Mouse (Mus musculus) retina, adult 2 months (tissue): ENCODE results near the gene Ncbp1.
"Not testable (repeated sequence)": the region's sequence is repeated elsewhere in the genome, so short reads cannot be mapped to it uniquely, and the experiment has no call there.

Experiments used
- DNase-seq: peaks from one replicate; pipeline ENCODE4 v3.0.0-alpha.2; 2012; ENCODE audit warnings: low read depth, low spot score

Ncbp1 gene

DNA sequence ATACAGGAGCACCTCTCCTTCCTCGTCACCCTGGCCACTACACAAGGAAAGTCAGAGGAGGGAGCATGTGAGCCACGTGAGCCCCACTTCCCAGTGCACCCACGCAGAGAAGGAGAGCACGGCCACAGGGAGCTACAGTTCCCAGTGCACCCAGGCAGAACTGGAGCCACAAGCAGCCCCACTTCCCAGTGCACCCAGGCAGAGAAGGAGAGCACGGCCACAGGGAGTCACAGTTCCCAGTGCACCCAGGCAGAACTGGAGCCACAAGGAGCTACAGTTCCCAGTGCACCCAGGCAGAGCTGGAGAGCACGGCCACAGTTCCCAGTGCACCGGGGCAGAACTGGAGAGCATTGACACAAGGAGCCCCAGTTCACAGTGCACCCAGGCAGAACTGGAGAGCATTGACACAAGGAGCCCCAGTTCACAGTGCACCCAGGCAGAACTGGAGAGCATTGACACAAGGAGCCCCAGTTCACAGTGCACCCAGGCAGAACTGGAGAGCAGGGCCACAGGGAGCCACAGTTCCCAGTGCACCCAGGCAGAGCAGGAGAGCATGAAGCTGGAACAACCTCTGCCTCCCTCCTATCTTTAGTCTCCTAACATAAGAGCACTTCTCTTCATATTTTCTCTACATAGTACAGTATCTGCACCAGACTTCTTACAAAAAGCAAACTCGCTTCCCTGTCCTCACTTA lies 9.0 kb upstream of the Ncbp1 start:
- no peak for DNase-seq

DNA sequence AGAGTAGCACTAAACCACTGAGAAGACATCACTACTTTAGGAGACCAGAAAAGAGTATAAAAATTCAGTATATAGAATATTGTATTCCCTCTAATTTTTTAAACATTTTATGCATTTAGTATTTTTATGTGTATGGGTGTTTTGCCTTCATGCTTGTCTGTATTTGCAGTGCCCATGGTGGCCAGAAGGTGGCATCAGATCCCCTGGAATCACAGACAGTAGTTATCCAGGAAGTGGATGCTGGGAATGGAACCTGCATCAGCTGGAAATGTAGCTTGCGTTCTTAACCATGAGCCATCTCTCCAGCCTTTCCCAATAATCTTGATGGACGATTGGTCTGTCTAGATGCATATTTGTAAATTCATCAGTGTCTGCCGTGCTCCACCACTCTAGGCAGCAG lies 8.2 kb upstream of the Ncbp1 start:
- DNase-seq = no peak

DNA sequence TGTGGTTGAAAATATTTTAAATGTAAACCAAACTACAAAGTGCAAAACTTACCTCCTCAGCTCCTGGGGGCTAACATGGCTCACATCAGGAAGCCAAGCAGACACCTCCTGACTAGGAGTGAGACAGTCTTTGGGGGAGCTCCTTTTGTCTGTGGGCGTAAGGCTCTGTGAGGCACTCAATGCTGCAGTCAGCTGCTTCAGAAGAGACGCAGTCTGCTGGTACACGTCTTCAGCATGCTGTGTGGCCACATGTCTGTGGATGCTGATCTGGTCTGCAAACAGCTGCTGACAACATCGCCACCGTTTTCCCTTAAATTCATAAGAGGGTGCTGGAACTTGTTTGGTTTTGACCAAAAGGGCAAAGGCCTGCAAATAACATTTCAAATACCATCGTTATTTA lies 6.6 kb upstream of the Ncbp1 start:
- DNase-seq = no peak

DNA sequence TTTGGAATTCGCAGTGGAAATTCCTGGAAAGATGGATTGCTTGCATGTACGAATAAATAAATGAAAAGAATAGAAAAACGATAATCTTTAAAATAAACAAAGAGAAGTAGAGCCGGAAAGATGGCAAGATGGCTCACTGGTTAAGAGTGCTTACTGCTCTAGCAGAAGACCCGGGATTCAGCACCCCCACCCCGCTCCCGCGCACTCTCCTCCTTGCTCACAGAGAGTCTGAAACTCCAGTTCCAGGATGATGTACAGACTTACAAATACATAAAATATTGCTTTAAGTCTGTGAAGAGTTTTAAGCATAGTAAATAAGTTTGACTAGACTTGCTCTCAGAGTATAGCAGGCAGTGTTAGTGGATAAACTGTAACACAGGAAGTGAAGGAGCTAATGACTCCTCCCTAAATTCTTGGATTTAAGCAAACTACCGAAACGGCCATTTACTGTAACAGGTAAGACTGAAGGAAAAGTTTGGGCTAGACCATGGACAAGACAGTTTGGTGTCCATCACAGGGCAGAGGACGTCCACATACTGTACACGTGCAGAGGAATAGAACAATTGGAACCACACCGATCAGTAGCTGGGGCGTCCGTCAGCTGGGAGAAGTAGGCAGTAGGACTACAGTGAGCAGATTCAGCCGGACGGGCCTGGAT lies 655 bp upstream of the Ncbp1 start:
- no peak for DNase-seq

DNA sequence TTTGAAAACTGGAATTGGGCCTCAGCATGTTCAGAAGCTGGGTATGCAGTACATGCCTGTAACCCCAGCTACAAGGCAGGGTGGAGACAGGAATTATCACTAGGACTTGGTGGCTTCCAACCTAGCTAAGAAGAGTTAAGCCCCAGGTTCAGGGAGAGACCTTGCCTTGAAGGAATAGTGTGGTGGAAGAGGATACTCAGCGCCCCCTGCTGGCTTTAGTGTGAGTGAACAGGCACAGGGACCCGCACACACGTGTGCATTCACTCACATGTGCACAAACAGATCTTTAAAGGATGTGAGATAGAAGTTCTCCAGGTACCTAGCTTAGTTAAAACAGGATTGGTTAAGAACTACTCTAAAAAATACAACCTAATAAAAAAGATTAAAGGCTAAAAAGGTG lies 5.9 kb downstream of the Ncbp1 start:
- no peak for DNase-seq

DNA sequence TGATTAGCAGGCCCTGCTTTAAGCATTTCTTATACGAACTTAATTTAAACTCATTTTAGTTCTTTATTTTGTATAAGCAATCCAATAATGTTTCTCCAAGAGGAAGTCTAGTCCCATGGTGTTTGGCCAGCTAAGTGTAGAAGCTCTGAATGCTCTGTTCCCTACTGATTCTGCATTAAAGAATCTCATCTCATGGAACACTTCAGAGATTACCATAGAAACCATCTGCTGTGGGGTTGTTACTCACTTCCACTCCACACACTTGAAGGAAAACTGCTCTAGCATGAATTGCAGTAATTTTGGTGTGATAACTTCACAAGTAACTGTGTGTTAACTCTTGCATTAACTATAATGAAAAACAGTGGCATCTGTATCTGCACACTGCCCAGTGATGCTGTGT lies 8.5 kb downstream of the Ncbp1 start:
- DNase-seq = no peak

DNA sequence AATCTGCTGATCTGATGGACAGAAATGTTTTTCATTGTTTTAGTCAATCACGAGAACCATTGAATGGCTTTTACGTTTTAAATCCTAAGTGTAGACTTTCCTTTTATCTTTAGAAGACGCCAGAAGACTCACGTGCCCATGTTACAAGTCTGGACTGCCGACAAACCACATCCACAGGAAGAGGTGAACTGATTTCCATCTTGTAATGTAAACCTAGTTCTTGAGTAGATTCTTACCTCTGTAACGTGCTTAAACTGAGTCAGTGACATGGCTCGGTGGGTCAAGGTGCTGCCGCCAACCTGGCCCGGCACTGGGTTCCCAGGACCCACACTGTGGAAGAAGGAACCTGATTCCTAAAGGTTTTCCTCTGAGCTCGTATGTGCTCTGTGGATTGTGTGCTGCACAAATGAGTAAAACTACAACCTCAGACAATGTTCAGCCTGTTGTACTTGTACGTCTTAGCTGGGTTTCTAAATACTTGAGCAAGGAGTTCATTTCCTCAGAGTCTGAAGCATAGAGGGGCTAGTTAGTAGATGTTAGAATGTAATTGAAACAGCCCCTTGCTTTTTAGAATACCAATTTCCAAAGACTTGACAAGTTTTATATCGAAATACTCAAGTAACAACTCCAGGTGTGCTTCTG lies 13.6 kb downstream of the Ncbp1 start:
- no peak for DNase-seq

DNA sequence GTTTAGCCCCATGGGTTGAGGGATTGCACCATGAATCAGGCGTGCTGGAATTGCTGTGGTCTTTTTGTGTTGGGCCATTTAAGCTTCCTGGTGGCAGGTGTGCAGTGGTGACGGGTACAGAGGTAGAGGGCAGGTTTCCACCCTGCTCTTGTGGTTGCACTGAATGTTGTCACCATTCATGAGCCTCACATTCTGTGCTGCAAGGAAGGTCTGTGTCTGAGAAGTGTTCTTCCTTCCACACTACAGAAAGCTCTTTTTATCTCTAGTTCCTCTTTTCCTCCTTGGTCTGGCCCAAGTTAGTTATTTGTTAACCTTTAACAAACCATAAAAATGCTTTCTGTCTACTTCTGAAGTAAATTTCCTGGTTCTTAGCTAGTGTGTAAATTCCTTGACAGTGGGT lies 25.6 kb downstream of the Ncbp1 start:
- DNase-seq = no peak

DNA sequence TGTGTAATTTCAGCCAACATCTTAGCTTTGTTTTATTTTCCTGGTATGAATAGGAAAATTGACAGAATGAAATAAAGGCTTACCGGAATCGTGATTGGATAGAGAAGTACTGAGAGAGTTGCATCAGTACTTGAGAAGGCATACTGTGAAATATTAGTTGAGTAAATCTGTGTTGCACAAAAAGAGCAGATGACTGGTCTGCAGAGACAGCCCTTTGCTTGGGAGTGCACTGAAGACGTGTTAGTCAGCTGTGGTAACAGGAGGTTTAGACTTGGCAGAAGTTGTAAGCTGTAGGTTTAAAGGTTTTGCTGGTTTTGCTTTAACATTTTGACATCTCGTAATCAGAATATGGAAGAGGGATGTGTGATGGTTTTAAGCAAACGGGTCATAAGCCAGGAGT lies 27.4 kb downstream of the Ncbp1 start:
- no peak for DNase-seq

DNA sequence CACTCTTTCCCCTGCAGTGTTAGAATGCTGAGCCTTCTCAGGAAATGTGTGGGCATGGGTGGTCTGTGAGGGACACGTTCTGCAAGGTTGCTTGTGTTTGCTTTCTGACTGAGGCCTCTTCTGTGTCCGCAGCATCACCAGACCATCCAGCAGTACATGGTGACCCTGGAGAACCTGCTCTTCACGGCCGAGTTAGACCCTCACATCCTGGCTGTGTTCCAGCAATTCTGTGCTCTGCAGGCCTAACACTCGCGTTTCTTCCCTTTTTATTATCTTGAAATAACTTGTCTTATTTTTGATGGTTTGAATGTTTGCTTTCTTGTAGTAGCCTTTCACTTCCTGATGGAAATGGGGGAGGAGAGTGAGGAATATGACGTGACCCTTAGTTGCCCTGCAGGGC lies 33.3 kb downstream of the Ncbp1 start:
- DNase-seq = no peak

DNA sequence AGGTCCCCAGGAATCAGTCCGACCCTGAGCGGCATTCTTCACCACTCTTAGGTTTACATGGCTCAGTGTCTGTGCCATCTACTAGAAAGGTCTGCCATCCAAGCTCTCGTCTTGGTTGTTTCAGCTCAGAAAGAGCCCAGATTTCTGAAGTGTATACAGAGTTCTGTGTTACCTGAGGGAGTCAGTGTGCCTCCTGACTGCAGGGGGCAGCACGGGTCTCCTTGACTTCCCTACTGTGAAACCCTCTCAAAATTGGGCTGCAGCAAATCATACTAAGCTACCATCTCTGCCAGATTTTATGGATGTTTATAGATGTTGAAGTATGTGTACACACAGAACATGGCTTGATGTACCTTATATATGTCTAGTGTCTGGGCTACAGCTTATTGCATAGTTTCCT lies 37.9 kb downstream of the Ncbp1 start:
- DNase-seq = no peak

DNA sequence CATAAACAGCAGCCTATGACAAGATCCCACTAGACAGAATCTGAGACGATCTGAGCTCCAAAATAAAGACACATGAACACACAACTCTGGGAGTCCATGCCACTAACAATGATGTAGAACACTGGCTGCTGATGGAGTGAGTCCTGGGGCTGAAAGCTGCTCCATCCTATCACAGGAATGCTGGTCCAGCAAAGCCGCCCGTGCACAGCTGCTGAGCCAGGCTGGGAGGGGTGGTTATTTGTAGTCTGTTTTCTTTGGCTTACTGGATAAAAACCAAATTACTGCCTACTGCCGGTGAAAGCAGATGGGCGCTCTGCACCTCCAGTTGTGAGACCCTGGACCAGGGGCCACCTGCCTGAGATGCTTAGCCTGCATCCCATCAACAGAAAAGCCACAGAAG lies 38.6 kb downstream of the Ncbp1 start:
- DNase-seq = no peak

DNA sequence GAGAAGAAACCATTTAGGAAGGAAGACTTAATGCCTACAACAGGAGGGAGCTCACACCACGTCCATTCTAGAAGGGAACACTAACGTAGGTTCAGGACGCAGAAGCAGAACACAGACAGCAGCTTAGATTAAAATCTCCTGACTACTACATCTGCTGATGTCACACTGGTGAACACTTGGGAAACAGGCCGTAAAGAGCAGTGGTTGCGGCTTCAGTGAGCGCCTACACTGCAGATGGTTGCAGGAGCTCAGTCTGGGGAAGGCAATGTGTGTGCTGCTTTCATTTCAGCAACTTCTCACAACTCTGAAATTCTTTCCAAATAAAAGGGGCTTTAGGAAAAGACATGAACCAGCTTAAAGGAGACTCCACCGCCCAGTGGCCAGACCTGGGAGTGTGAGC lies 39.1 kb downstream of the Ncbp1 start:
- no peak for DNase-seq

DNA sequence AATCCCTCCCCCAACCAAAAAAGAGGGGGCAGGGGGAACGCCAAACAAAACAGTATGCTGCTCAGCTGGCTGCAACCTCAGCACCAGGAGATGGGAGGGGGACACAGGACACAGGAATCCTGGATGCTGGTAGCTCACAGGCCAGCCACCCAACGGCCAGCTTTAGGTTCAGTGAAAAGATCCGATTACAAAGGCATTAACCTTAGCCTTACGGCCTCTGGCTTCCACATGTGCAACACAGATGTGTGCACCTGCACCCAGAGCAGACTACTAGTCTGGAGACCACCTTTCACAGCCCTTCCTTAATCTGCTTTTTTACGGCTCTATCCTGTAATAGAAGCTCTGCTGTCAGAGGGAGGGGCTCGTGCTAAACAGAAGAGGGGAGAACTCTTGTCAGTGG lies 42.8 kb downstream of the Ncbp1 start:
- DNase-seq = no peak

DNA sequence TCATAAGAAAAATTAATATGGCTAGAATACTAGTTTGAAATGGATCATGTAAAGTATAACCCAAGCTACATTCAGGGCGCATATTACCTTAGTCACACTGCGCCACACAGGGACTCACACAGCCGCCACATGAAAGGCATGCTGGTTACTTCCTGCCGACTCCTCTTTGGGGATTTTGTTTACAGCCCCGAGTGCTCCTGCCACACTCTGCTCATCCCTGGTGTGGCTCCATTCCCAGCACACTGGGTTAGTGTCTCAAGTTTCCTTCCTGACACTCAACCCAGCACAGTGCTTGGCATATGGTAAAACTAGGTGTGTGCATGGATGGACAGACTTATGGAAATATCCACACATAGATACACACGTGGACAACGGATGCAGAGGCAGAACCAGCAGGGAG lies 43.8 kb downstream of the Ncbp1 start:
- DNase-seq = no peak

DNA sequence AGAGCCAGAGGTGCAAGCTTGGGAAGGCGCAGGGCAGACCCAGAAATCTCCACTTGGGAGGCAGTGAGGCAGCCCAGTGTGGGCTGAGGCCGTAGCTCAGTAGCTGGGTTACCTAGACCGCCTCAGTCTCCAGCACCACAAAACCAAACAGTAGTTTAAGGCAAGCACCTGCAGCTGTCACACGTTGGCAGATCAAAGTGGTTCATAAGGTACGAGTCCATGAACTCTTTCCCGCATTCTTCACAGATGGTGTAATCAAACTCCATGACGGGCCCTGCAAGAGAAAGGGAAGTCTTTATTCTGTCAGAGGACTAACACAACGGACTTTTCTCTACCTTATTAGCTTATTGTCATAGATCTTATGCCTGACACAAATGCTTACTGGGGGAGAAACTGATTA lies 47.0 kb downstream of the Ncbp1 start:
- DNase-seq = no peak

DNA sequence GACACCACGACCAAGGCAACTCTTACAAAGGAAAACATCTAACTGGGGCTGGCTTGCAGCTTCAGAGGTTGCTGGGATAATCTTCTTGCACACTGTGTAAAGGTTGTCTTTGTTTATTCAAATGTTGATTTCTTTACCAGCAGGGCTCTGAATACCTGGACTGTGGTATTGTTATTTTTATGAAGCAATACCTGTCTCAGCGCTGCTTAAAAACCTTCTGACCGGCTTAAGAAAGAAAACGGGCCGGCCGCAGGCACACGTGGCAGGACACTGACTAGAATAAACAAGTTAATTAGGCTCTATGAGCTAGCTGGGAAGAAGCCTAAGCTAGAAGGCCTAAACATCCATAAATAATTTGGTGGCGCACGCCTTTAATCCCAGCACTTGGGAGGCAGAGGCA lies 47.5 kb downstream of the Ncbp1 start:
- DNase-seq = no peak

DNA sequence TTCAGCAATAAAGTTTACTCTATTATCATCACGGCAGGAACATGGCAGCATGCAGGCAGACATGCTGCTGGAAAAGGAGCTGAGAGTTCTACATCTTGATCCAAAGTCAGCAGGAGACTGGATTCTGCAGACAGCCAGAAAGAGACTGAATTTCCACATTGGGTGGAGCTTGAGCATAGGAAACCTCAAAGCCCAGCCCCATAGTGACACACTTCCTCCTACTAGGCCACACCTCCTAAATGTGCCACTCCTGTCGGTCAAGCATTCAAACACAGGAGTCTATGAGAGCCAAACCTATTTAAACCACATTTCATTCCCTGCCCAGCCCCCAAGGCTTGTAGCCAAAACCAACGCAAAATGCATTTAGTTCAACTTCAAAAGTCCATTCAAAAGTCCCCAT lies 48.1 kb downstream of the Ncbp1 start:
- no peak for DNase-seq

DNA sequence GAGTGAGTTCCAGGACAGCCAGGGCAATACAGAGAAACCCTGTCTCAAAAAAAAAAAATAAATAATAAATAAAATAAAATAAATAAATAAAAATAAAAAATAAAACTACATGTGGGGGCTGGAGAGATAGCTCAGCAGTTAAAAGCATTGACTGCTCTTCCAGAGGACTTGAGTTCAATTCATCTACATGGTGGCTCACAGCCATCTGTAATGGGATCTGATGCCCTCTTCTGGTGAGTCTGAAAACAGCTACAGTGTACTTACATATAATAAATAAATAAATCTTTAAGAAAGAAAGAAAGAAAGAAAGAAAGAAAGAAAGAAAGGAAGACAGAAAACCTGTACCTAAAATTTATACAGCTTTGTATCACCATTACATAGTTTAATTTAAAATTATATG lies 53.6 kb downstream of the Ncbp1 start:
- DNase-seq = not testable (repeated sequence)

DNA sequence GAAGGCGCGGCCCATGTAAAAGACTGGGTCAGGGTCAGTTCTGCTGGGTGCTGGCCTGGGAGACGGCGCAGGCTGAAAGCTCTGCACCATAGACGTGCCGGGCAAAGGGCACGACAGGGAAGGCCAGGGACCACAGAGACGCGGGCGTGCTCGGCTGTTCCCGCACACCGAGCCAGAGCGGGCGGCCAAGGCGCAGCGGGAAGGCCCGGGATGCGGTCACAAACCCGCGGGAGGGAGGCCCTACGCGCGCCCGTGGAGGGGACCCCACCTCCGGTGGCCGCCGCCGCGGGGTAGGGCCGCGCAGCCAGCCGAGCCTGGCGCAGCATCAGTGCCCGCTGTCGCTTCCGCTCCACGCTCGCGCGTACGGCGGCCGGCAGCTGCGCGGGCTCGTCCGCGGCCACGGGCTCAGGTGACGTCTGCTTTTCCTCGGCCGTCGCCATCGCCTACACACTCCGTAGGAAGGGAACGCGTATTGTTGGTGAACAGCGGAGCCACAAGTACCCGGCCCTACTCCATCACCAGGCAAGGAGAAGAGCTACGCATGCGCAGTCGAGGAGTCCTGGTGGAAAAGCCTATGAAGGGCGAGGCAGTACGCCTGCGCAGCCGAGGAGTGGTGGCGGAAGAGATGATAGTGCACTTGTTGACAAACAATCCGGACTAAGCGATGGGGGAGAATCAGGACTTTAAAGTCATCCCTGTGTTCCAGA lies 57.5 kb downstream of the Ncbp1 start, which contains the start of gene Xpa:
Gene Xpa, minus strand, starts transcription at position 531 of the 707 bp plus-strand sequence.
- DNase-seq = peak; percentile 91

DNA sequence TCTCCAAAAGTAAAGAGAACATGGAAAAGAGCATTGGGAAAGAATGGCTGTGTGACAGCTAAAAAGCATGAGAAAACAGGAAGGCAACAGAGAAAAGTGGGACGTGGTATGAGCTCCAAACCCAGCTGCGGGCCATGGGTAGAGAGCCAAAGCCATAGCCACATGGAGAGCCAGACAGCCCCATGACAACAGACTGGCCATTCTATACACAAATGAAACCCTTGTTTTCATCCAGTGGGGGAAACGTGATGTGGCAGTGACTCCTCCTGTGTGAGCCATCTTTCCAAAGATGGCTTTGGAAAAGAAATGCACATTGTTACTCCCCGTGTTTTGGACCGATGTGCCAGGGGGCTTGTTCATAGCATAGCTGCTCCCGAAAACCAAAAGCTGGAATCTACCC lies 58.1 kb downstream of the Ncbp1 start:
- no peak for DNase-seq

DNA sequence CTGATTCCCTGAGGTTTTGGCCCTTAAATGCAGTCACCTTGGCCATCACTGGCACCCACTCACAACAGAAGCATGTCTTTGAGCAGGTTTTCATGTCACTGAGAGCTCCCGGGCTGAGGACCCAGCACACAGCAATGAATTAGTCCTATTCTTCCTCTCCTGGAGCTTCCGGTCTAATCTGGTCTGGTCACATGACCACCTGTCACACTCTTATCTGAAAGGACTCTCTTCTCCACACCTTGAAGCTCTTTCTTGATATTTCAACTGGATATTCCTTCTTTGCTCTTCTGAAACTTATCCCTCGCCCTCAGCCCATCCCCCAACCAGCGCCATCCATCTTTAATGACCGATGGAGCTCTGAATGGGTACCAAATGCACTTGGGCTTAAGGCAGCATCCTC lies 59.7 kb downstream of the Ncbp1 start:
- DNase-seq = no peak
